Mouse (Mus musculus): ENCODE measurements around the gene Mob1b.

DNA sequence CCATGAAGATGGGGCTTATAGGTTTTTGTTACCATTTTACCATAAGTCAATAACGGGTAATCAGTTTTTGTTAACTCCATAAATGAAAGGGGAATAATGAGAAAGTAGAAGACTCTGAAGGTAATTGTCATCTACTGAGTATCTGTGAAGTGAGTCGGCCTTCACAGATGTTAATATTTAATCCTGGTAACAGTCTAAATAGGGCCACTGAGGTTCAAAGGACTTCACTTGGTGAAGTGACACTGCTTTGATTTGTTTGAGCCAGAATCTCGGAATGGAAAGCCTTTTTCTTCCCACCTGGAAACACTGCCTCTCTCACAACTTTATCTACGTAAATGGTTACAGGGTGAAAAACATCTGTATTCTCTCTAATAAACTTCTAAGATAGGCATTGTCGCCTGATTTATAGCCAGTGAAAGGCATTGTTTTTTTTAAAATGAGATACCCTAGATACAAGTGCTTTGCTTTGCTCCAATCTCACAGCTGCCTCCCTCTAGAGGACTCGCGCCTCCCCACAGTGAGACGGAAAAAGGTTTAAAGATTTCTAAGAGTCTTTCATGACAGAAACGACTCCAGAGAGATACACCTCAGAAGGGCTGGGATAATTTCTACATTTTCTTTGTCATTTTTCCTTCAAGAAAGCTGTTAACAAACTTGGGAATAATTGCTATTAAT, 75.4 kb downstream of the Mob1b start:
- TF ChIP-seq POLR2A (IDR thresholded peaks at IDR 0.05; ENCODE audit: insufficient read depth, low read depth, low read length) (no peak), CTCF (IDR thresholded peaks at IDR 0.05; ENCODE audit: insufficient read depth, low read depth, low read length) (no peak)

Data from olfactory bulb, adult 2 months (tissue).